Mouse (Mus musculus) MEL (cell line): ENCODE measurements at regions not wholly inside any gene's neighbourhood (a gene's known extent, or its start where the extent isn't known, plus 50 kb on each side); places are given as distances from the start of the nearest gene placed in this dataset.

Experiments used
- CTCF ChIP-seq, 3 experiments: IDR thresholded peaks in 2 of 3; conservative IDR thresholded peaks in 1 of 3; 2 replicates each; pipeline ENCODE4 v1.5.1; 2011 to 2012; ENCODE audit warnings: low read length in 3 of 3, low read depth in 2 of 3, mild to moderate bottlenecking in 2 of 3, improper control_type of control experiment in 1 of 3, inconsistent platforms in 1 of 3, mixed read lengths in 1 of 3, moderate library complexity in 1 of 3; ENCODE audit not compliant: control insufficient read depth in 1 of 3, insufficient read depth in 1 of 3, poor library complexity in 1 of 3, severe bottlenecking in 1 of 3
- EP300 ChIP-seq, 2 experiments: IDR thresholded peaks; 2 replicates each; pipeline ENCODE4 v1.6.1; 2011; ENCODE audit warnings: improper control_type of control experiment in 2 of 2, low read length in 2 of 2, low read depth in 1 of 2, mild to moderate bottlenecking in 1 of 2
- GABPA ChIP-seq: IDR thresholded peaks from 2 replicates; pipeline ENCODE4 v1.6.1; 2012; ENCODE audit warnings: low read depth, mild to moderate bottlenecking, inconsistent platforms, low read length, improper control_type of control experiment, moderate library complexity
- JUND ChIP-seq: IDR thresholded peaks from 2 replicates; pipeline ENCODE4 v1.6.1; 2011; ENCODE audit warnings: low read depth, mild to moderate bottlenecking, improper control_type of control experiment, low read length
- MAX ChIP-seq: IDR thresholded peaks from 2 replicates; pipeline ENCODE4 v1.6.1; 2011; ENCODE audit warnings: low read length, improper control_type of control experiment
- POLR2A ChIP-seq, 2 experiments: IDR thresholded peaks; 2 replicates each; pipeline ENCODE4 v1.6.1; 2011 to 2012; ENCODE audit warnings: low read length in 2 of 2, mild to moderate bottlenecking in 2 of 2, control low read depth in 1 of 2, improper control_type of control experiment in 1 of 2, low read depth in 1 of 2, moderate library complexity in 1 of 2; ENCODE audit not compliant: control insufficient read depth in 1 of 2, insufficient read depth in 1 of 2, poor library complexity in 1 of 2
- POLR2AphosphoS2 ChIP-seq: IDR thresholded peaks from 2 replicates; pipeline ENCODE4 v1.6.1; 2011; ENCODE audit warnings: low read length, improper control_type of control experiment
- TCF12 ChIP-seq: IDR thresholded peaks from 2 replicates; pipeline ENCODE4 v1.6.1; 2014; ENCODE audit warnings: low read depth, mild to moderate bottlenecking, inconsistent platforms, low read length, improper control_type of control experiment, moderate library complexity
- USF1 ChIP-seq: IDR thresholded peaks from 2 replicates; pipeline ENCODE4 v1.6.1; 2014; ENCODE audit warnings: low read depth, mild to moderate bottlenecking, inconsistent platforms, low read length, improper control_type of control experiment, moderate library complexity
- ZMIZ1 ChIP-seq: IDR thresholded peaks from 2 replicates; pipeline ENCODE4 v1.6.1; 2012; ENCODE audit warnings: low read depth, mild to moderate bottlenecking, inconsistent platforms, low read length, improper control_type of control experiment, moderate library complexity
- ZNF384 ChIP-seq: IDR thresholded peaks from 2 replicates; pipeline ENCODE4 v1.6.1; 2012; ENCODE audit warnings: low read depth, mild to moderate bottlenecking, inconsistent platforms, low read length, improper control_type of control experiment

- no peak for TF ChIP-seq ZMIZ1
- no peak for TF ChIP-seq GABPA
- no peak for TF ChIP-seq POLR2AphosphoS2
- TF ChIP-seq JUND, result no peak
- no peak for TF ChIP-seq MAX
- TF ChIP-seq CTCF (IDR thresholded peaks at IDR 0.05 in 2 of 3, conservative IDR thresholded peaks at IDR 0.05 in 1 of 3; ENCODE audit: control insufficient read depth in 1 of 3, insufficient read depth in 1 of 3, low read depth in 2 of 3, low read length in 3 of 3, poor library complexity in 1 of 3, severe bottlenecking in 1 of 3), result no peak
- no peak for TF ChIP-seq ZNF384
- TF ChIP-seq EP300 (IDR thresholded peaks at IDR 0.05; ENCODE audit: low read depth in 1 of 2, low read length in 2 of 2), result no peak
- no peak for TF ChIP-seq TCF12
- no peak for TF ChIP-seq USF1
- no peak for TF ChIP-seq POLR2A (IDR thresholded peaks at IDR 0.05; ENCODE audit: control insufficient read depth in 1 of 2, insufficient read depth in 1 of 2, low read depth in 1 of 2, low read length in 2 of 2, poor library complexity in 1 of 2)
These were observed 269.2 kb upstream of the Ednrb start for GRCm38 (mm10) chr14:104113448-104113847.
